Mouse (Mus musculus) cerebellum, adult 2 months (tissue): ENCODE data around the gene Mical1. TPM values are rescaled to one million over a fixed set of nuclear protein-coding genes. Genes with fewer than 3 reads are reported as not detected.
"Not testable (repeated sequence)": the region's sequence is repeated elsewhere in the genome, so short reads cannot be mapped to it uniquely, and the experiment has no call there.

Experiments
- DNase-seq, 2 experiments: peaks; one replicate each; pipeline ENCODE4 v3.0.0; 2021
- H3K27ac ChIP-seq: fragments of 200-500 bp; 2 replicates; pipeline ENCODE4 v1.5.1; 2012; ENCODE audit warnings: low read length, control low read depth, inconsistent platforms; ENCODE audit not compliant: insufficient read depth
- H3K27me3 ChIP-seq: fragments of 200-500 bp; 2 replicates; pipeline ENCODE4 v1.6.1; 2012; ENCODE audit warnings: inconsistent platforms, mild to moderate bottlenecking, low read length, moderate library complexity; ENCODE audit not compliant: control insufficient read depth, insufficient read depth
- H3K4me1 ChIP-seq: fragments of 200-500 bp; 2 replicates; pipeline ENCODE4 v1.6.1; 2011; ENCODE audit warnings: low read length; ENCODE audit not compliant: control insufficient read depth, insufficient read depth
- H3K4me3 ChIP-seq: fragments of 200-500 bp; replicated peaks from 2 replicates; pipeline ENCODE3; 2011; ENCODE audit warnings: mild to moderate bottlenecking, low read depth, low read length, control low read depth; ENCODE audit not compliant: insufficient read depth
- CTCF ChIP-seq: fragments of 200-500 bp; IDR thresholded peaks from 2 replicates; pipeline ENCODE4 v1.5.1; 2011; ENCODE audit warnings: low read depth, mild to moderate bottlenecking, control low read depth, low read length, moderate library complexity, borderline replicate concordance; ENCODE audit not compliant: insufficient read depth
- POLR2A ChIP-seq: fragments of 200-500 bp; IDR thresholded peaks from 2 replicates; pipeline ENCODE4 v1.6.1; 2011; ENCODE audit warnings: low read length, control low read depth, borderline replicate concordance; ENCODE audit not compliant: insufficient read depth
- WGBS: fragments of 180-500 bp; shearing (Covaris S2); methylation state at CpG from one replicate; pipeline ENCODE4 v1.1.7; 2018; 5-methylcytosine and 5-hydroxymethylcytosine counted together
- polyA plus RNA-seq: library from polyadenylated mRNA; depleted of rRNA; stranded (reverse); fragments of >200 nt; gene quantifications from 2 replicates; pipeline ENCODE4 v1.2.3, GENCODE M21; 2012

Gene Mical1
- polyA plus RNA-seq, 1 experiment: 11.3 TPM

DNA sequence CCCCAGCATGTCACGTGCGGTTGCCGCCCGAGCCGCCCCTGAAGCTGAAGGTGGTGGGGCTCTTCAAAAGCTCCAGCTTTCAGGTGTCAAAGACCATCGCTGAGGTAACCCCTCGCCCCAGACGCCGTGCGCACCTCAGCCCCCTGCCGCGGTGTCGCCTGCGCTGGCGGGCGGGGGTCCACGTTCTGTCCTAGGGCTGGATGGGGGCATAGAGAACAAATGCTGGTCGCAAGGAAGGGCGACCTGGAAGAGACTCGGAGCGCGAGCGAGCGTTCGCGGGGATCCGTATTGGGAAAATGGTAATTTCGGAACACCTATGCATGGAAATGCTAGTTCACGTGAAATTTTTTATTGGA, 14.4 kb downstream of the Mical1 start:
- peak overlapping the region; percentile 20; the same call in 1 of the 2 replicates for H3K27ac ChIP-seq
- WGBS: under 1% methylated on average over 29 of the region's 29 CpGs
- TF ChIP-seq POLR2A (no peak), CTCF (no peak)
- no peak for DNase-seq
- H3K4me3 ChIP-seq: peak overlapping the region; percentile 77
- H3K27me3 ChIP-seq: no peaks in the 10 kb centered on the region
- peaks cover 7% of the 10 kb centered on the region for H3K4me1 ChIP-seq

DNA sequence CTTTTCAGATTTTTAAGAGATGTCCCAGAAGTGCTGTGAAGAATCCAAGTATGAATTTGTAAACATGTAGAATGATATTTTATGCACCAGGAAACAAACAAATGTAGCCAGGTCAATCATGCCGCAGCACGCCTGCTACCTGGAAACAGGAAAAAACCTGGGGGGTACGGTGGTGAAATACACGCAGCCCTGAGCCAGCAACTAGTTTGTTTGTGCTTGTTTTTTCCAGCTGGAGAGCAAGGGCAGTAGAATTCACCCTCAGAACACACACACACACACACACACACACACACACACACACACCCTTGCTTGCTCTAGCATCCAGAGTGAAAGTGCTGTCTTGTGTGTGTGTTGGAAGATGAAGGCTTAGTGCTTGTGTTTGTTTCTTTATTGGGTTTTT, 15.0 kb downstream of the Mical1 start:
- no peak overlapping the region for H3K27ac ChIP-seq
- H3K4me3 ChIP-seq: peak overlapping the region; percentile 9
- WGBS: 19% methylated on average over 4 of the region's 4 CpGs
- H3K27me3 ChIP-seq: no peaks in the 10 kb centered on the region
- DNase-seq: no peak
- TF ChIP-seq POLR2A: no peak
- TF ChIP-seq CTCF: no peak
- peaks cover 7% of the 10 kb centered on the region for H3K4me1 ChIP-seq

GRCm38 (mm10) chr10:41500941-41501340, 24.8 kb downstream of the Mical1 start:
- peak in 1 of 2 experiments; percentile 49 for DNase-seq
- Histone ChIP-seq H3K4me1 (no peaks in the 10 kb centered on the region), H3K27ac (no peak overlapping the region), H3K27me3 (no peaks in the 10 kb centered on the region), H3K4me3 (no peak overlapping the region)
- WGBS: 22% methylated on average over 4 of the region's 4 CpGs
- no peak for TF ChIP-seq CTCF

DNA sequence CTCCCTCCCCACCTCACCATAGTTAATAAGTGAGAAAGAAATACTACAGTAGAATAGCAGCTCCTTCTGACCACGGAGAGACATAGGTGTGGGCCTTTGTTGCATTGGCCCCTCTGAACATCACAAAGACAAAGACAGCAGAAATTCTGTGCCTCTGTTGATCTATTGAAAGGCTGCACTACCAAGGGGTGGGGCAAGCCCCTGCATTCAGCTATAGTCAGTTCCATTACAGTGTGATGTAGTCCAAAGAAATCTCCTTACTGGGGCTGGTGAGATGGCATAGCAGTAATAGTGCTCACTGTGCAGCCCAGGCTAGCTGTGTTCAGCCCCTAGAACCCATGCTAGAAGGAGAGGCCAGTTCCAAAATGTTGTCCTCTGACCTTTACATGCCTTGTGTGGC, 28.9 kb downstream of the Mical1 start:
- Histone ChIP-seq H3K4me1 (no peaks in the 10 kb centered on the region), H3K27me3 (no peaks in the 10 kb centered on the region), H3K27ac (no peak overlapping the region), H3K4me3 (no peak overlapping the region)
- WGBS: 69% methylated on average over 1 of the region's 1 CpGs
- DNase-seq: no peak
- no peak for TF ChIP-seq POLR2A
- TF ChIP-seq CTCF: no peak

GRCm38 (mm10) chr10:41505446-41505845, 29.3 kb downstream of the Mical1 start:
- TF ChIP-seq CTCF: peak; percentile 87
- not testable (repeated sequence) for H3K27ac ChIP-seq, H3K4me1 ChIP-seq, H3K27me3 ChIP-seq, H3K4me3 ChIP-seq
- DNase-seq: peak; percentile 70 to 86
- WGBS: under 1% methylated on average over 3 of the region's 3 CpGs

DNA sequence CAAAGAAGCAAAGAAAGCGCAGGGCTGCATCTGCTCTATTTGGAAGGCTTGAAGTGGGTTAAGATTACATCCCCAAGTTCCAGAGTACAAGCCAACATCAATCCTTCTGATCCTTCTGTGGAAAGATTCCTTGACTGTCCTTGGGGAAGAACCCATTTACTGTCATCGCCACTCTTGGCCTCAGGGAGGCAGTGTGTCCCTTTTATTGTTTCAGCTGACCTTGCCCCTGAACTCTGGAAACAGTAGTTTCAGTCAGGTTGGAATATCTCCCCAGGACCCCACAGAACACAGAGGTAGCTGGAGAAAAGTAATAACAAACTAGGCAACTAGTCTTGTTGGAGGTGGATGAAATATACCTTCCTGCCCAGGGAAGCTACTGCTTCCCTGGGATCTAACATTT, 33.0 kb downstream of the Mical1 start:
- H3K4me1 ChIP-seq: no peaks in the 10 kb centered on the region
- no peak overlapping the region for H3K27ac ChIP-seq
- TF ChIP-seq POLR2A (no peak), CTCF (peak; percentile 59)
- H3K27me3 ChIP-seq: no peaks in the 10 kb centered on the region
- no peak for DNase-seq
- WGBS: 45% methylated on average over 2 of the region's 2 CpGs
- H3K4me3 ChIP-seq: no peak overlapping the region

GRCm38 (mm10) chr10:41514301-41514700, 38.2 kb downstream of the Mical1 start:
- TF ChIP-seq POLR2A (no peak), CTCF (no peak)
- no peak for DNase-seq
- Histone ChIP-seq H3K4me3 (no peak overlapping the region), H3K27me3 (no peaks in the 10 kb centered on the region), H3K4me1 (peaks cover 3% of the 10 kb centered on the region; the same call in 1 of the 2 replicates), H3K27ac (no peak overlapping the region)
- 82% methylated on average over 4 of the region's 4 CpGs for WGBS

- H3K4me3 ChIP-seq: no peak overlapping the region
- no peaks in the 10 kb centered on the region for H3K27me3 ChIP-seq
- no peak for TF ChIP-seq CTCF
- TF ChIP-seq POLR2A: no peak
- H3K4me1 ChIP-seq: peaks cover 3% of the 10 kb centered on the region; the same call in 1 of the 2 replicates
- H3K27ac ChIP-seq: no peak overlapping the region
- DNase-seq: no peak
Measured at GRCm38 (mm10) chr10:41514921-41515320, 38.8 kb downstream of the Mical1 start.

DNA sequence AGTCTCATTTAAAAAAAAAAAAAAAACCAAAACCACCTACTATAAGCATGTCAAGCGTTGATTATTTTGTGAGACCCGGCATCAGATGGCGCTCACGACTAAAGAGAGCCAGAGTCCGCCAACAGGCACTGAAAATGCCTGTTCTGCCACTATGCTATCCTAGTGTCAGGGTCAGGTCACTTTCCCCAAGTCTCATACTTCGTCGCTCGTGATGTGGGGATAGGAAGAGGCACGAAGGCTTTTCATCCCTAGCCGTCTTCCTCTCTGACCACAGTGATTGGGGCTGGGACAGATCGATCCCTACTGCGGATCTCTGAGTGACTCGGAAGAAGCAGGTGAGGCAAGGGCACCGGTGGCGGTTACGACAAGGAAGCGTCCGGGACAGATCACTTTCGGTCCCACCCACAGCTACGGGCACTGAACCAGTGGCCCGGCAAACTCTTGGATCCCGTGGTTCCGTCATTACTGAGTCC, 42.4 kb downstream of the Mical1 start:
- Histone ChIP-seq H3K27me3 (no peaks in the 10 kb centered on the region), H3K4me3 (peak overlapping the region; percentile 94), H3K27ac (peak overlapping the region; percentile 100), H3K4me1 (peaks cover 3% of the 10 kb centered on the region; the same call in 1 of the 2 replicates)
- DNase-seq: peak; percentile 83 to 87
- peak; percentile 73 for TF ChIP-seq CTCF
- TF ChIP-seq POLR2A: no peak
- WGBS: under 1% methylated on average over 23 of the region's 23 CpGs
